Mouse (Mus musculus) intestine, postnatal 0 days (tissue): ENCODE results near the gene Stil. TPM values are rescaled to one million over a fixed set of nuclear protein-coding genes. Genes with fewer than 3 reads are reported as not detected.

ENCODE experiments used
- ATAC-seq: fragments of 200-750 bp; cut with Nextera tagmentation; 2 replicates; pipeline ENCODE4 v1.8.0; 2017; ENCODE audit warnings: mild to moderate bottlenecking, moderate TSS enrichment, moderate library complexity
- H3K27ac ChIP-seq: fragments of 300-500 bp; sonication (generic); 2 replicates; pipeline ENCODE4 v1.5.1; 2014; ENCODE audit warnings: mild to moderate bottlenecking, low read depth, low read length, moderate library complexity
- H3K27me3 ChIP-seq: fragments of 300-500 bp; sonication (generic); replicated peaks from 2 replicates; pipeline ENCODE4 v1.6.1; 2014; ENCODE audit warnings: low read length, mixed read lengths; ENCODE audit not compliant: control insufficient read depth, insufficient read depth
- H3K36me3 ChIP-seq: fragments of 300-500 bp; sonication (generic); 2 replicates; pipeline ENCODE4 v1.6.1; 2014; ENCODE audit warnings: mild to moderate bottlenecking, moderate library complexity; ENCODE audit not compliant: control insufficient read depth, insufficient read depth
- H3K4me1 ChIP-seq: fragments of 300-500 bp; sonication (generic); replicated peaks from 2 replicates; pipeline ENCODE4 v1.6.1; 2014; ENCODE audit warnings: antibody characterized with exemption, low read length, mixed read lengths; ENCODE audit not compliant: control insufficient read depth, insufficient read depth
- H3K4me2 ChIP-seq: fragments of 300-500 bp; sonication (generic); replicated peaks from 2 replicates; pipeline ENCODE4 v1.6.1; 2014; ENCODE audit warnings: low read depth, mild to moderate bottlenecking, moderate library complexity
- H3K4me3 ChIP-seq: fragments of 300-500 bp; sonication (generic); 2 replicates; pipeline ENCODE4 v1.5.1; 2014; ENCODE audit warnings: low read depth, low read length
- H3K9ac ChIP-seq: fragments of 300-500 bp; sonication (generic); 2 replicates; pipeline ENCODE4 v1.6.1; 2014; ENCODE audit warnings: mild to moderate bottlenecking, low read depth, low read length
- H3K9me3 ChIP-seq: fragments of 300-500 bp; sonication (generic); 2 replicates; pipeline ENCODE4 v1.6.1; 2016; ENCODE audit warnings: mixed run types; ENCODE audit not compliant: control insufficient read depth
- CTCF ChIP-seq: sonication (generic); IDR thresholded peaks from 2 replicates; pipeline ENCODE4 v1.5.1; 2016; ENCODE audit warnings: low read depth, mild to moderate bottlenecking, control low read depth, antibody characterized with exemption, moderate library complexity
- WGBS: fragments of 180-500 bp; shearing (Covaris S2); extraction: QIAGEN DNeasy Blood & Tissue Kit; methylation state at CpG from one replicate; pipeline ENCODE4 v1.1.7; 2014; 5-methylcytosine and 5-hydroxymethylcytosine counted together
- polyA plus RNA-seq: library from polyadenylated mRNA; unstranded; fragments of >200 nt; fragmentation: Nextera tagmentation; extraction: Ambion mirVana; gene quantifications from 2 replicates; pipeline ENCODE4 v1.2.1, GENCODE M21; 2015

The Stil gene
- polyA plus RNA-seq, 1 experiment from 2014 or later, result 3.3 TPM

DNA sequence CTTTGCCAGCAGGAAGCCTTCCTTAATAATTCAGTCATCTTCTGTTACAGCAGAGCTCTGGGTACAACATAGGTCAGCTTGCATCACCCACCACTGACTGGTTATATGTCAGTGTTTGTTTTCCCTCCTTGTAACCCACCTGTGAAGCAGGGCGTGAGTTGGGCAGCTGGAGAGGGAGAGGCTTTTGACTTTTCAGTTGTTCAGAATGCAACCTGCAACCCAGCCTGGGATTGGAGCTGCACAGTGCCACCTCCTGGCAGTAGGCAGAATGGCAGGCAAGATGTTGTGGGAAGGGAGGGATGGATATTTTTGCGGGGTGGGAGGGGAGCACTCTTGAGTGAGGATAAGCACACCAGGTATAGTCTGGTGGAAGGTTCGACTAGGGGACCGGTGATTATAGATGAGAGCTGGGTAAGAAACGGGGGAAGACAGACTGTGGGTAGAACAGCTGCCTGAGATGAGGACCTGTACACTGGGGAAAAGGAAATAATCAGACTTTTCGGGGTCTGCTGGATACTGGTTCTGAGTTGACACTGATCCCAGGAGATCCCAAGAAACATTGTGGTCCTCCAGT is 85.7 kb downstream of the Stil start:
- 18% methylated on average over 6 of the region's 6 CpGs for WGBS
- Histone ChIP-seq H3K9me3 (no peaks in the 10 kb centered on the region), H3K4me2 (no peak overlapping the region), H3K27ac (no peak overlapping the region), H3K4me3 (no peak overlapping the region), H3K27me3 (no peaks in the 10 kb centered on the region), H3K9ac (no peak overlapping the region), H3K36me3 (no peaks in the 10 kb centered on the region), H3K4me1 (no peaks in the 10 kb centered on the region)
- no peak for ATAC-seq
- TF ChIP-seq CTCF, result peak; percentile 95

DNA sequence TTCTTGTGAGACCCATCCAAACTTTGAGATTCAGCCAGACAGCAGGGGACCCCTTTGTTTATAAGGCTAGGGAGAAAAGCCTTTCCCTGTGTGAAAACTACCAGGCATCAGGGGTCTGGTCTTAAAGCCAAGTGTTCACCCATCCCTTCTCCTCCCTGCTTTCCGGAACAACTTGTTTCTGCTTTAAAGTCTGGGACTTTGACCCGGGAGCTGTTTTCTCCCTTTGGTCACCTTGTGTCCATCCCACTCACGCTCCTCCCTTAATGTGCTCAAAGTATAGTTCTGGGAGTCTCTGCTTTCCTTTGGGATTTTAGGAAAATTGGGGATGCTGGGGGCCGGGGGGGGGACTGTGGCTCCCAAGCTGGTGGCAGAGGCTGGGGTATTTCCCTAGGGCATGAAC is 86.3 kb downstream of the Stil start:
- Histone ChIP-seq H3K4me2 (no peak overlapping the region; the same call in 1 of the 2 replicates), H3K9me3 (no peaks in the 10 kb centered on the region), H3K36me3 (no peaks in the 10 kb centered on the region), H3K4me3 (no peak overlapping the region), H3K4me1 (no peaks in the 10 kb centered on the region), H3K27me3 (no peaks in the 10 kb centered on the region), H3K9ac (no peak overlapping the region), H3K27ac (no peak overlapping the region)
- TF ChIP-seq CTCF, result no peak
- WGBS, result 31% methylated on average over 4 of the region's 4 CpGs
- no peak for ATAC-seq

DNA sequence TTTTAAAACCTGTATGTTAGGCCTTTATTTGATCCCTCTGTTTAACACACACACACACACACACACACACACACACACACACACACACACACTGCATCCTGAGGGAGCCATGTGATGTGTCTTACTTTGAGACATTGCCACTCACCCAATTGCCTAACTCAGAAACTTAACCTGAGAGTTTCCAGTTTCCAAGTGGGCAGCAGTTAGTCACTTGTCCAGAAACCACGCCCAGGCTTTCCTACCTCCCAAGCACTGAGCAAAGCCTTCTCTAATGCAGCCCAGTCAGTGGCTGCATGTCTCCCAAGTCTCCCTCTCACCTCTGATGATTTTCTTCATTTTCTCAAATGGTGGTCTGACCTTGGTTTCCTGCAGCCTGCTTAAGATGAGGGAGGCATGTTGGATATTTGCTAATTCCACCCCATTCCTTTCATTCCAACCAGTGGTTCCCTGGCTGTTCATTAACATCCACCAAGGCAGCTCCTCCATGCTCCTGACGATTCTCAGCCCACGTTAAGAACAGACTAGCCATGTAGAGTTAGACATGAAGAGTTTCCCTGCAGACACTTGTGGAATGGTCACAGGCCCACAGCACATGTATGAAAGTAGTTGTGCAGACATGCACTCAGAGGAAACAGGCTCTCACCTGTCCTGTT is 86.9 kb downstream of the Stil start:
- no peak overlapping the region for H3K9ac ChIP-seq
- no peaks in the 10 kb centered on the region for H3K27me3 ChIP-seq
- no peak overlapping the region for H3K4me3 ChIP-seq
- no peak overlapping the region; the same call in 1 of the 2 replicates for H3K4me2 ChIP-seq
- H3K27ac ChIP-seq, result no peak overlapping the region
- TF ChIP-seq CTCF, result no peak
- no peak for ATAC-seq
- no peaks in the 10 kb centered on the region for H3K4me1 ChIP-seq
- no peaks in the 10 kb centered on the region for H3K36me3 ChIP-seq
- WGBS, result 34% methylated on average over 3 of the region's 3 CpGs
- H3K9me3 ChIP-seq, result no peaks in the 10 kb centered on the region

DNA sequence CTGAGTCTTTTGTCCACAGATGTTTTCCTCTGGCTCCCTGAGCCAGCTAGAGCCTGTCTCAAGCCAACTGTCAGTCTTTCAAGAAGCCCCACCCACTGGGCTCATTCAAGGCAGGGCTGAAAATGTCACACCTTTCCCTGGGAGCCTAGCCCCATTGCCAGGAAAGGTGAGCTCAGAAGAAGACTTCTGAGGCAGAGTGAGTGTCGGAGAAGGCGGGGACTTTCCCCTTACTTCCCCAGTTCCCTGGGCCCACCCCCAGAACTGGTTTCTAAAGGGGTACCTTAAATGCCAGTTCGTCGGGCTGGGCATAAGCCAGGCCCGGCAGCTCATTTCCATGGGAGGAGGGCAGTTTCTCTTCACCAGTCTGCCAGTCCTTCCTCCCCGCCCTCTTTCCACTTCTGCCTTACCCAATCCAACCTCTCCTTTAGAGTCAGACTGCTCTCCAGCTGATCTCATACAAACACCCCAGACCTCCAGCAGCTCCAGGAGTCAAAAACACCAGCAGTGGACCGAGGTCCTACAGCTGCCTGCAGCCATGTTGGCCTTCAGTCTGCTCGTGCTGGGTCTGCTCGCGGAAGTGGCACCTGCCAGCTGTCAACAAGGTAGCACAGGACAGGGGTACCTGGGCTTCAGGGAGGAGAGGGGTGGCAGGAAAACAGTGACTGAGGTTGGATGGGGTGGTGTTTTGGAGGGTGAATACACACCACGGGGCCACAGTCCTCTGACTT is 88.8 kb downstream of the Stil start, which contains the start of gene Pdzk1ip1:
Gene Pdzk1ip1 (plus strand): TSS at position 98 of the 728 bp plus-strand sequence.
- peak; percentile 73 for ATAC-seq
- H3K9ac ChIP-seq, result peak within 1 kb of the TSS; percentile 43
- H3K27me3 ChIP-seq, result no peaks in the 10 kb centered on the region
- TF ChIP-seq CTCF, result no peak
- 10% methylated on average over 11 of the region's 11 CpGs for WGBS
- peak within 1 kb of the TSS; percentile 40 for H3K4me3 ChIP-seq
- peak within 1 kb of the TSS; percentile 62 for H3K4me2 ChIP-seq
- no peaks in the 10 kb centered on the region for H3K9me3 ChIP-seq
- no peaks in the 10 kb centered on the region for H3K4me1 ChIP-seq
- peak within 1 kb of the TSS; percentile 82 for H3K27ac ChIP-seq
- H3K36me3 ChIP-seq, result no peaks in the 10 kb centered on the region

DNA sequence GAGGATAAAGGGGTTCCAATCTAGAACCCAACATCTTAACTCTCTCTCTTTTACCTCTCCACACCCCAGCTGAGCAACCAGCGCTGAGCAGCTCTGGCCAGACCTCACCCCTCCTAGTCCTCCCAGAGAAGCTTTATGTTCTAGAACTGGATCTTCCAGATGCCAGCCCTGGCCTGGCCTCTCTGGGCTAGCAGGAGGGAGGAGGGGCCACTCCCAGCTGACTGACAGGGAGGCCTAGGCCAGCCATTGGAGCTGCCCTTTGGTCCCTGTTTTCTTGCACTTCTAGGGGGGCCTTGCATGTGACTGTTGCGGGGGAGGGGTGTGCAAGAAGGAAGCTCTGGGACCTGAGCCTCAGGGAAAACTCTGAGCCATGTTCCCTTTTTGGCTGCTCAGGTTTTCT is 90.6 kb downstream of the Stil start:
- H3K4me3 ChIP-seq, result peak overlapping the region; percentile 40
- TF ChIP-seq CTCF, result no peak
- no peaks in the 10 kb centered on the region for H3K4me1 ChIP-seq
- H3K27ac ChIP-seq, result peak overlapping the region; percentile 71
- peak; percentile 80 for ATAC-seq
- no peaks in the 10 kb centered on the region for H3K27me3 ChIP-seq
- H3K9ac ChIP-seq, result no peak overlapping the region
- H3K36me3 ChIP-seq, result no peaks in the 10 kb centered on the region
- WGBS, result 25% methylated on average over 2 of the region's 2 CpGs
- H3K4me2 ChIP-seq, result peak overlapping the region; percentile 62
- H3K9me3 ChIP-seq, result no peaks in the 10 kb centered on the region

DNA sequence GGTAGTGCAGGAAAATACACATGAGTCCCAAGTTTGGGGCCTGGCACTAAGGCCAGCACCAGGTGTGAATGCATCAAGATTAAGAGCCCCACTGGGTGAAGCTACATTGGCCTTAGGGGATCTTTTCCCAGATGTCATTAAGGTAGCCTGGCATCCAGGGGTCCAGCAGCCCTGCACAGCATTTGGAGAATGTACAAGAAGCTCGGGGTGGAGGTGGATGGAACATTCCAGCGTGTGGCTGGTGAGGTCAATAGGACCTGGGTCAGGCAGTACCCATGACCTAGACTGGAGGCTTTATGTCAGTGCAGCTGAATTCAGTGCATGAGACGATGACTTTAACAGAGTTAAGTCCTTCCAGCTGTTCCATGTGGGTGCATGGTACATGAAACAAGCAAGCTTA is 91.8 kb downstream of the Stil start:
- Histone ChIP-seq H3K36me3 (no peaks in the 10 kb centered on the region), H3K4me2 (no peak overlapping the region; the same call in 1 of the 2 replicates), H3K4me1 (peaks cover 4% of the 10 kb centered on the region; the same call in 1 of the 2 replicates), H3K4me3 (no peak overlapping the region), H3K9me3 (no peaks in the 10 kb centered on the region), H3K9ac (no peak overlapping the region), H3K27me3 (no peaks in the 10 kb centered on the region), H3K27ac (no peak overlapping the region)
- WGBS, result 75% methylated on average over 3 of the region's 3 CpGs
- TF ChIP-seq CTCF, result no peak
- no peak for ATAC-seq

Other genes starting within 250 kb of the Stil start
- not detected in 2 replicates for gene Gm12830, start 178.4 kb upstream of the Stil start, polyA plus RNA-seq
- gene Foxd2, start 91.3 kb upstream of the Stil start, polyA plus RNA-seq, result 0.50 TPM in 1 of 2 replicates, not detected in the other
- gene Foxe3, start 74.1 kb upstream of the Stil start, polyA plus RNA-seq, result not detected in 2 replicates
- gene Cmpk1, start 12.9 kb upstream of the Stil start, polyA plus RNA-seq, result 322 and 356 TPM in 2 replicates
- 0.22 and 0.27 TPM in 2 replicates for gene Tal1, start 56.3 kb downstream of the Stil start, polyA plus RNA-seq
- 358 and 402 TPM in 2 replicates for gene Pdzk1ip1, start 88.5 kb downstream of the Stil start, polyA plus RNA-seq
- 0.21 TPM in 2 replicates for gene Cyp4x1, start 134.1 kb downstream of the Stil start, polyA plus RNA-seq
- gene Cyp4a29, start 241.9 kb downstream of the Stil start, polyA plus RNA-seq, result not detected in 2 replicates